9 mouse cellular contexts compared by ENCODE assay signal in the genomic region with DNA sequence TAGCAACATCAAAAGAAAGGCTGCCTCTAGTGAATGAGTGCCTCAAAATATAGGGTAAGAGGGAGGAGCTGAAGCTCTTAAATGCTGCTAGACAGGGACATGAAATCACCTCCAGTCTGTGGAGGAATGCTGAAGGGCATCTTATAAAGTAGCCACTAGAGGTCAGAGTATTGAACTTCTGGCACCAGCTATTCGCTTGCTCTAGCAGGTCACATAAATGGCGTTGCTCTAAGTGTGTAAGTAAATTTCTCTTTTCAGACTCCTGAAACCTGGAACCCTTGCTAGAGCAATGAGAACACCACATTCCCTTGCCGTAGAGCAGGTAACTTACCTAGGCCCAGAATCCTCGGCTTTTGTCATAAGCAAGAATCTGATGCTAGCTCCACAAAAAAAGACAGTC. TPM values are rescaled to one million over a fixed set of nuclear protein-coding genes. Genes with fewer than 3 reads are reported as not detected.
DNase-seq lines count a peak whose midpoint lies in the region; ATAC-seq and TF ChIP-seq lines count a peak whose summit lies in the region.
"Had no signal": no experiment of that assay in that cellular context is flagged by ENCODE, and none has a peak within 500 bp of the region (broad histone marks: within the 10 kb centered on the region; RNA-seq: fewer than 3 reads in every experiment).

No protein-coding gene starts in this region.

- peak overlapping the region; percentile 58 for H3K4me3 ChIP-seq in gastrocnemius, adult 2 months
- H3K4me3 ChIP-seq in E14TG2a.4 (replicated peaks; ENCODE audit: low read length): no peak overlapping the region
- H3K4me3 ChIP-seq in heart, postnatal 0 days (ENCODE audit: low read depth, low read length): no peak overlapping the region

- WGBS in heart, postnatal 0 days: 14% methylated on average over 4 of the region's 4 CpGs

- TF ChIP-seq EP300 in heart, postnatal 0 days (IDR thresholded peaks at IDR 0.05; ENCODE audit: low read depth): no peak

- no peaks in the 10 kb centered on the region for H3K9me3 ChIP-seq in E14TG2a.4 (ENCODE audit: low read length)
- no peaks in the 10 kb centered on the region for H3K9me3 ChIP-seq in heart, postnatal 0 days (replicated peaks; ENCODE audit: control insufficient read depth, low read length)

- no peaks in the 10 kb centered on the region for H3K27me3 ChIP-seq in E14TG2a.4 (ENCODE audit: insufficient read depth, low read length)
- no peaks in the 10 kb centered on the region for H3K27me3 ChIP-seq in heart, postnatal 0 days (ENCODE audit: control insufficient read depth, insufficient read depth, low read length)

- H3K4me2 ChIP-seq in heart, postnatal 0 days (ENCODE audit: low read depth, low read length): peak overlapping the region; percentile 30; the same call in 1 of the 2 replicates

- peak overlapping the region; percentile 71 for H3K27ac ChIP-seq in gastrocnemius, adult 2 months
- no peak overlapping the region for H3K27ac ChIP-seq in heart, postnatal 0 days (ENCODE audit: low read depth)
- H3K27ac ChIP-seq: macrophage had no signal

- peaks cover 11% of the 10 kb centered on the region; the same call in 1 of the 2 replicates for H3K36me3 ChIP-seq in E14TG2a.4 (ENCODE audit: insufficient read depth, low read length)
- H3K36me3 ChIP-seq in heart, postnatal 0 days (replicated peaks; ENCODE audit: control insufficient read depth, insufficient read depth, low read length): no peaks in the 10 kb centered on the region

- DNase-seq in gastrocnemius, adult 2 months: peak; percentile 19
- DNase-seq in gastrocnemius, postnatal 10 days: no peak
- DNase-seq in cerebellum, postnatal 25 days: peak; percentile 27 to 38
- peak; percentile 72 for DNase-seq in heart, postnatal 0 days (ENCODE audit: low spot score)
- peak; percentile 28 for DNase-seq in kidney, postnatal 10 days
- no peak for DNase-seq in urinary bladder, postnatal 25 days (ENCODE audit: low spot score)

- intact Hi-C loops in gastrocnemius, adult 2 months (cut with DNase I): loop anchor here (1.0 to 5.0 kb wide), 2 partner anchors 228 to 400 kb away; no protein-coding TSS in a partner anchor

- no peak overlapping the region for H3K9ac ChIP-seq in heart, postnatal 0 days (replicated peaks; ENCODE audit: low read depth, low read length)

- peak; percentile 59; the same call in 1 of the 2 replicates for ATAC-seq in heart, postnatal 0 days (ENCODE audit: insufficient read depth, low read depth)
- ATAC-seq in megakaryocyte progenitor cell, adult 5-6 weeks (replicated peaks; ENCODE audit: poor library complexity): peak; percentile 85

- H3K4me1 ChIP-seq in E14TG2a.4 (replicated peaks; ENCODE audit: low read depth, low read length): peaks cover 20% of the 10 kb centered on the region
- H3K4me1 ChIP-seq in heart, postnatal 0 days (ENCODE audit: control insufficient read depth, insufficient read depth): peaks cover 5% of the 10 kb centered on the region; the same call in 1 of the 2 replicates

- TF ChIP-seq CTCF in gastrocnemius, adult 2 months (IDR thresholded peaks at IDR 0.05): peak; percentile 74
- TF ChIP-seq CTCF in E14TG2a.4 (conservative IDR thresholded peaks at IDR 0.05; ENCODE audit: low read length): peak; percentile 51
- TF ChIP-seq CTCF in heart, postnatal 0 days (IDR thresholded peaks at IDR 0.05; ENCODE audit: low read depth): peak; percentile 72

RNA-seq across cellular contexts. Expression of a gene that starts 2.0 kb away (rescaled TPM):
- total RNA-seq in gastrocnemius, adult 2 months (2021): 10 to 100 TPM; 35.4 to 35.5 TPM
- 10 to 100 TPM; 28.5 to 29.4 TPM for total RNA-seq in gastrocnemius, postnatal 10 days (2021)
- total RNA-seq in heart, postnatal 0 days (2014; rRNA removed; ENCODE audit: low replicate concordance): 8.2 and 9.6 TPM in 2 replicates
- 17.5 and 17.6 TPM in 2 replicates for polyA plus RNA-seq in heart, postnatal 0 days (2015; fragmentation: Nextera tagmentation; extraction: Ambion mirVana)
- total RNA-seq in megakaryocyte progenitor cell, adult 5-6 weeks (2015): 20.5 and 27.0 TPM in 2 replicates
- total RNA-seq in megakaryocyte progenitor cell, adult 5-6 weeks (2017): 48.2 and 52.0 TPM in 2 replicates

Comparison
In these comparisons a context has a peak if more than half of its experiments do, and no peak if none do; other contexts are left out.
1. DNase-seq: peak in gastrocnemius, adult 2 months (single experiment), cerebellum, postnatal 25 days (2 of 2), heart, postnatal 0 days (single experiment) and kidney, postnatal 10 days (single experiment); none in gastrocnemius, postnatal 10 days (single experiment) and urinary bladder, postnatal 25 days (single experiment).
2. Peak in every context shown above with its lines, with median percentiles within 50 percentile points of each other: CTCF ChIP-seq.